Mouse (Mus musculus) embryonic facial prominence, embryonic 11.5 days (tissue): Measurements from ENCODE around the gene Hist2h2aa2. TPM values are rescaled to one million over a fixed set of nuclear protein-coding genes. Genes with fewer than 3 reads are reported as not detected.
"Not testable (repeated sequence)": the region's sequence is repeated elsewhere in the genome, so short reads cannot be mapped to it uniquely, and the experiment has no call there.

ENCODE experiments used
- ATAC-seq: fragments of 200-750 bp; cut with Nextera tagmentation; replicated peaks from 2 replicates; pipeline ENCODE4 v1.8.0; 2017; ENCODE audit warnings: low read depth; ENCODE audit not compliant: insufficient number of reproducible peaks, low FRiP score, low TSS enrichment
- DNase-seq: peaks from one replicate; pipeline ENCODE4 v3.0.0-alpha.2; 2015; ENCODE audit warnings: low spot score
- H3K27ac ChIP-seq: fragments of 300-500 bp; sonication (generic); replicated peaks from 2 replicates; pipeline ENCODE4 v1.5.1; 2014; ENCODE audit warnings: mild to moderate bottlenecking, low read depth, low read length, control low read depth
- H3K27me3 ChIP-seq: fragments of 300-500 bp; sonication (generic); 2 replicates; pipeline ENCODE4 v1.6.1; 2014; ENCODE audit warnings: mild to moderate bottlenecking, low read length, moderate library complexity, mixed read lengths; ENCODE audit not compliant: control insufficient read depth, insufficient read depth
- H3K36me3 ChIP-seq: fragments of 300-500 bp; sonication (generic); replicated peaks from 2 replicates; pipeline ENCODE4 v1.6.1; 2014; ENCODE audit warnings: low read depth, mild to moderate bottlenecking, low read length, moderate library complexity, mixed read lengths; ENCODE audit not compliant: control insufficient read depth, insufficient read depth
- H3K4me1 ChIP-seq: fragments of 300-500 bp; sonication (generic); 2 replicates; pipeline ENCODE4 v1.6.1; 2014; ENCODE audit warnings: low read length, mixed read lengths; ENCODE audit not compliant: control insufficient read depth, insufficient read depth
- H3K4me2 ChIP-seq: fragments of 300-500 bp; sonication (generic); 2 replicates; pipeline ENCODE4 v1.6.1; 2014; ENCODE audit warnings: low read depth, mild to moderate bottlenecking, control low read depth, low read length, moderate library complexity
- H3K4me3 ChIP-seq: fragments of 300-500 bp; sonication (generic); 2 replicates; pipeline ENCODE4 v1.5.1; 2014; ENCODE audit warnings: low read depth, low read length, control low read depth
- H3K9ac ChIP-seq: fragments of 300-500 bp; sonication (generic); replicated peaks from 2 replicates; pipeline ENCODE4 v1.6.1; 2014; ENCODE audit warnings: mild to moderate bottlenecking, control low read depth, low read length
- H3K9me3 ChIP-seq: fragments of 300-500 bp; sonication (generic); replicated peaks from 2 replicates; pipeline ENCODE4 v1.6.1; 2016; ENCODE audit warnings: mild to moderate bottlenecking, low read length, inconsistent platforms, mixed read lengths; ENCODE audit not compliant: control insufficient read depth
- WGBS: fragments of 180-500 bp; shearing (Covaris S2); extraction: QIAGEN DNeasy Blood & Tissue Kit; methylation state at CpG from one replicate; pipeline ENCODE4 v1.1.7; 2014; 5-methylcytosine and 5-hydroxymethylcytosine counted together
- polyA plus RNA-seq: library from polyadenylated mRNA; unstranded; fragments of >200 nt; fragmentation: Nextera tagmentation; extraction: Ambion mirVana; gene quantifications from 2 replicates; pipeline ENCODE4 v1.2.1, GENCODE M21; 2014

The Hist2h2aa2 gene
- polyA plus RNA-seq, 1 experiment from 2014 or later: 51.6 TPM

DNA sequence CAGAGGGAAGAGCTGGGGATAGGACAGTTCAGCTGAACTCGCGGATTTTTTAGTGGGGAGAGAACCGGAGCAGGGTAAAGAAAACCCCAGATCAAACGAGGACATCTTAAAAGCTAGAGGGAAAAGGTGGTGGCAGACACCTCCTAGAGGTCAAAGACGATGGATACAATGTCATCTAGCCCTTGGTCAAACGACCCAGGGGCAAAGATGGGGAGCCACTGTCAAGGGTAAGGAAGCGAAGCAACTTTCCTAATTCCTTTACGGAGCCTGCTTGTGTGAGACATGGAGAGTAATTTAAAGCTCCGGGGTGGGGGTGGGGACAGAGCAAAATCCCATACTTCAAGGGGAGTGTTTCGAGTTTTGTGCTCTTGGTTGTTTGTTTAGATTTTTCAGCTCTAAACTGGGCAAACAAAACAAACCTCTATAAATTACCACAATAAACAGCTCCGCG is 20.9 kb downstream of the Hist2h2aa2 start:
- 0 out of 2 replicates have a peak, but pooled peaks have one; percentile 2 for ATAC-seq
- Histone ChIP-seq H3K9me3 (no peaks in the 10 kb centered on the region), H3K27ac (peak overlapping the region; percentile 99)

DNA sequence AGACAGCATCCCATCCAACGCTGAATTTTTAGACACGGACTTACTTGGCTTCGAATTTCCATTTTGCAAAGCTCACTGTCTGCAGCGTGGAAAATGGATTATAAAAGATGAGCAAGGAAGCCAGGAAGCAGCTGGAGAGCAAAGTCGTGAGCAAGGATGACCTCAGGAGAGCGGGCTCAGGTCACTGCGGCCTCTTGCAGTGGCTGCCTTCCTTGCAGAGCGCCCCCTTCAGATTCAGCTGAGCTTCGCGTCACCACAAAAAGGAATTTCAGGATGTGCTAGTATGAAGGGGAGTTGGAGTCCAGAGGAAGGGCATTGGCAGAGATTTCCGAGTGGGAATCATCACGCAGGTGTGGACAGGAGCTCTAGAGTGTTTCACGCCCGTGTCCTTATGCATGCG is 30.8 kb downstream of the Hist2h2aa2 start:
- no peaks in the 10 kb centered on the region for H3K4me1 ChIP-seq
- DNase-seq (no peak), ATAC-seq (no peak)
- no peaks in the 10 kb centered on the region for H3K36me3 ChIP-seq
- H3K27me3 ChIP-seq: no peaks in the 10 kb centered on the region
- H3K9me3 ChIP-seq: no peaks in the 10 kb centered on the region
- 22% methylated on average over 15 of the region's 15 CpGs for WGBS
- no peak overlapping the region for H3K4me3 ChIP-seq
- no peak overlapping the region for H3K4me2 ChIP-seq
- H3K9ac ChIP-seq: no peak overlapping the region
- H3K27ac ChIP-seq: no peak overlapping the region

More for the DNA sequence above, 20.9 kb downstream of the Hist2h2aa2 start:
- Histone ChIP-seq H3K9ac (peak overlapping the region; percentile 71), H3K4me3 (peak overlapping the region; percentile 62), H3K36me3 (no peaks in the 10 kb centered on the region), H3K4me2 (peak overlapping the region; percentile 78), H3K4me1 (peaks cover 8% of the 10 kb centered on the region), H3K27me3 (no peaks in the 10 kb centered on the region)
- DNase-seq: no peak
- WGBS: 0% methylated on average over 12 of the region's 12 CpGs

DNA sequence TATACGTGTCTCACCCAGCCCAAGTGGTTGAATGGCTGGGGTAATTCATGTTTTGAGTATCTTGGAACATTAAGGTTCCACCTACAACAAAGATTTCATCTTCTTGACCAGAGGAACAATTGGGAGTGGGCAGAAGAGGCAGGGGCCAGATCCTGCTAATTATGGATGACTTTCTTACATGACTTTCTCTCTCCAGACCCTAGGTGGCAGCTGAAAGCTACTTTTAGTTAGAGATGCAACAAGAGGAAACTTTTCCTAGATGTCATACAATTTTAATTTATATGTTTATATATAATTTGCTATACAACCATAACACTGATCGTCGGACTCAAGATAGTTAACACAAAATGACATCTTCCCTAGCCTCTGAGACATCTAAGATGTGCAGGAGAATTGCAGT is 32.3 kb downstream of the Hist2h2aa2 start:
- H3K27me3 ChIP-seq: no peaks in the 10 kb centered on the region
- DNase-seq (no peak), ATAC-seq (no peak)
- no peak overlapping the region for H3K27ac ChIP-seq
- H3K9ac ChIP-seq: no peak overlapping the region
- WGBS: 88% methylated on average over 3 of the region's 3 CpGs
- H3K4me2 ChIP-seq: no peak overlapping the region
- H3K36me3 ChIP-seq: no peaks in the 10 kb centered on the region
- H3K9me3 ChIP-seq: no peaks in the 10 kb centered on the region
- no peaks in the 10 kb centered on the region for H3K4me1 ChIP-seq
- no peak overlapping the region for H3K4me3 ChIP-seq

DNA sequence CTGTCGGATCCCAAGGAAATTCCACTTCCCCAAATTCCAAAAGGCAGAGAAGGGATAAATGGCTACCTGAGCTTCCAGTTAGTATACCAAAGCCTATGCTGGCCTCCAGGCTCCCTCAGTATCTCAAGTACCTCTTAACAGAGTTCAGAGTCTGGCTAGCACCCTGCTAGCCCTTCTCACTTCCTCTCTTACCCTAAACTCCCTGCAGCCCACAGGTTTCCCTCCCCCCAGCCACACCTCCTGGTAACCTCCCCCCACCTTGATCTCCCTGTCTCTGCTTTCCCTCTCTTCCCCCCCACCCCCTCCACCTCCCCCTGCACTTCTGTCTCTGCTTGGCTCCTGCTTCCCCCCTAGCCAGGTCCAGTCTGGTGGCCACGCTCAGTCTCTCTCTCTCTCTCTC is 40.3 kb downstream of the Hist2h2aa2 start:
- no peak for DNase-seq
- 78% methylated on average over 2 of the region's 2 CpGs for WGBS
- no peak for ATAC-seq

DNA sequence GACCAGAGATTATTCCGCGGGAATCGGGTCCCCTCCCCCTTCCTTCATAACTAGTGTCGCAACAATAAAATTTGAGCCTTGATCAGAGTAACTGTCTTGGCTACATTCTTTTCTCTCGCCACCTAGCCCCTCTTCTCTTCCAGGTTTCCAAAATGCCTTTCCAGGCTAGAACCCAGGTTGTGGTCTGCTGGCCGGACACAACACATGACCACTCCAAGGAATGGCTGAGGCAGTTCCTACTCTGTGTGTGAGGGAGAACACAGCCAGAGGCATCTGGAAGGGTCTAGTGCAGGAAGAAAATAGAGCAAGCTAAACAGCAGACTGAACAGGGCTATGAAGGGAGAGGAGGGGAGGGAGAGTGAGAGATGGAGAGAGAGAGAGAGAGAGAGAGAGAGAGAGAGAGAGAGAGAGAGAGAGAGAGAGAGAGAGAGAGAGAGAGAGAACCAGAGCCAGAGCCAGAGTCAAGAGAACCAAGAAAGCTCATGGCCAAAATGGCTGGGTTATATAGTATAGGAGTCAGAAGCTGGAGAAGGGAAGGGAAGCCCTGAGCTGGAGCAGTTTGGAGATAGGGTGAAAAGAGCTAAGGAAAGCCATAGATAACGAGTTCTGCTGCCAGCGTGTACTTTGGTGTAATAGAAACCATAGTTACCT is 41.4 kb downstream of the Hist2h2aa2 start:
- H3K4me1 ChIP-seq, H3K4me2 ChIP-seq, H3K36me3 ChIP-seq, ATAC-seq, H3K9me3 ChIP-seq, DNase-seq, H3K27ac ChIP-seq, H3K9ac ChIP-seq, H3K4me3 ChIP-seq, H3K27me3 ChIP-seq: not testable (repeated sequence)
- 35% methylated on average over 6 of the region's 8 CpGs for WGBS

More for the DNA sequence above, 40.3 kb downstream of the Hist2h2aa2 start:
- Histone ChIP-seq H3K9me3 (no peaks in the 10 kb centered on the region), H3K4me2 (no peak overlapping the region), H3K9ac (no peak overlapping the region), H3K4me3 (no peak overlapping the region), H3K4me1 (no peaks in the 10 kb centered on the region), H3K36me3 (no peaks in the 10 kb centered on the region), H3K27ac (no peak overlapping the region), H3K27me3 (no peaks in the 10 kb centered on the region)

DNA sequence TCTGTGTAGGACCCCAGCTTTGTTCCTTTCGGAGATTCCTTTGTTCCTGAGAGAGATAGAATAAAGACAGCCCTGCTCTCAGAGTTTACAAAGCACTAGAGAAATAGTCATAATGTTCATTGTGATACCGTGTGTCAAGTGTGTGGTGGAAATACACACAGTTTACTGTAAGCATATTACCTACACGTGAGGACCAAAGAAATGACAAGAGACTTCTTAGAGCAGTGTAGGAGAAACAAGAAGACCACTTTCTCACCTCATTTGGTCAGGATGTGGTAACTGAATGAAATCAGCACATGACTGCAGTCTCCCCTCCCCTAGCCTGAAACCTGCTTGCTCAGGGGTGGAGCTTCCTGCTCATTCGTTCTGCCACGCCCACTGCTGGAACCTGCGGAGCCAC is 41.9 kb downstream of the Hist2h2aa2 start:
- Histone ChIP-seq H3K4me1 (no peaks in the 10 kb centered on the region), H3K4me2 (peak overlapping the region; percentile 47), H3K4me3 (0 out of 2 replicates have a peak overlapping the region, but pooled peaks have one; percentile 5), H3K27ac (no peak overlapping the region), H3K27me3 (no peaks in the 10 kb centered on the region), H3K9ac (peak overlapping the region; percentile 43), H3K36me3 (no peaks in the 10 kb centered on the region), H3K9me3 (no peaks in the 10 kb centered on the region)
- ATAC-seq (no peak), DNase-seq (no peak)
- WGBS: 4% methylated on average over 6 of the region's 6 CpGs

DNA sequence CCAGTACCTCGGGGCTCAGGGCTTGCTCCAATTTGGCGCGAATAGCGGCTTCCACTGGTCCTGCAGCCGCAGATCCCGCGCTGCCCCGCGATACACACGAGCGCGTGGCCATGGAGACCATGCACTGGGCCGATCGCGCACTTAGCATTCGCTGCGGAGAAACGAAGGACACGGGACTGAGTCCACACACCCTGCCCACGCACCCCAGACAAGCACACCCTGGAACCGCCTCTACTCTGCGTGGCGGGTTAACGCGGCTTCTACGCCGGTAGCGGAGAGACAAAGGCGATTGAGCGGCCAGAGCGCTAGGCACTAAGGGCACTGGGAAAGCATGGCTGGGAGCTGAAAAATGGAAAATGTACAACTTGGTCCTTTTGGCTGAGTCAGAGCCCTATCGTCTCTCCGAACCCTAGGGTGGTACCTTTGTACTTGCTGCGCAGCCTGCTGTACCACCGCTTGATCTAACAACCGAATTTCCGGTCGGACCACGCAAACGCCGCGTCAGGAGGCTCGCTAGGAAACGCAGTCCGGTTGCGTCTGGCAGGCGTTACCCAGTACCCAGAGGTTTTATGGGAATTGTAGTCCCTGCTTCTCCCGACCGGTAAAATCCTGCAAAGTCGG is 42.8 kb downstream of the Hist2h2aa2 start:
- no peaks in the 10 kb centered on the region for H3K4me1 ChIP-seq
- peak; percentile 90 for ATAC-seq
- DNase-seq: peak; percentile 94
- under 1% methylated on average over 50 of the region's 50 CpGs for WGBS
- no peaks in the 10 kb centered on the region for H3K36me3 ChIP-seq
- no peaks in the 10 kb centered on the region for H3K9me3 ChIP-seq
- peak overlapping the region; percentile 91 for H3K9ac ChIP-seq
- no peaks in the 10 kb centered on the region for H3K27me3 ChIP-seq
- peak overlapping the region; percentile 95 for H3K4me2 ChIP-seq
- peak overlapping the region; percentile 63 for H3K4me3 ChIP-seq
- peak overlapping the region; percentile 90 for H3K27ac ChIP-seq

DNA sequence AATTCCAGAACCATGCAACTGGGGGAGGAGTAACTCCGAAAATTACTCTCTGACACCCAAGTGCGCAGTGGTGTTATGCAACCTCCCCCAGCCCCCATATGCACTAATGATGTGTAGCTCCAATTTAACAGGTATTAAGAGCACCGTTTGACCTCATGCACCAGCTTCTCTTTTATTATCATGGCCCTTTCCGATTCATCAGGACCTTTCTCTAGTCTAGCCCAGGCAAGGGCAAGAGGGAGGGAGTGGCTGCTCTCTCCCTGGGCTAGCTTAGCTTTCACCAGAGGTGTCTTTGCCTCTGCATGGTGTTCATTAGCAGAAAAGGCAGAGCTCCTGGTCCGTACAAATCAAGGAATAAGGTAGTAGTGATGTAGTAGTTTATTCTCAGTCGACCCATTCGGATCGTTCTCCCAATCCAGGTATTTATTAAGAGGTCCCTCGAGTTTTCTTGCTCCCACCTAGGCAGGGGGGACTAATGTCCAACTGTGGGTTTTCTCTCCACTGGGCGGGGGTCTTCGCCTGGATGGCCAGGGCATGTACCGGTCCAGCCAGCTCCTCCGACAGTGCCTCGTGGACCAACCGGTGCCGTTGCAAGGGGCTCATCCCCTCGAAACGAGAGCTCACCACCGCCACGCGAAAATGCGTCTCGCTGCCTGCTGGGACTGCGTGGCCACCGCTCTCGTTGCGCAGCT is 43.5 kb downstream of the Hist2h2aa2 start:
- no peaks in the 10 kb centered on the region for H3K4me1 ChIP-seq
- no peaks in the 10 kb centered on the region for H3K9me3 ChIP-seq
- H3K4me2 ChIP-seq: peak overlapping the region; percentile 95
- DNase-seq (peak; percentile 30), ATAC-seq (peak; percentile 46)
- peak overlapping the region; percentile 90 for H3K27ac ChIP-seq
- H3K36me3 ChIP-seq: no peaks in the 10 kb centered on the region
- no peaks in the 10 kb centered on the region for H3K27me3 ChIP-seq
- H3K9ac ChIP-seq: peak overlapping the region; percentile 91
- WGBS: 22% methylated on average over 27 of the region's 27 CpGs
- H3K4me3 ChIP-seq: peak overlapping the region; percentile 63
